In genomic region chr1:135631515-135631914, GRCm38 (mm10) we compare ENCODE assay signal across 8 mouse cellular contexts. TPM values are rescaled to one million over a fixed set of nuclear protein-coding genes. Genes with fewer than 3 reads are reported as not detected.
A peak's percentile ranks its signal among the peaks of the same experiment; 100 is the strongest.
DNase-seq lines count a peak whose midpoint lies in the region; TF ChIP-seq lines count a peak whose summit lies in the region.
"Had no signal": no experiment of that assay in that cellular context is flagged by ENCODE, and none has a peak within 500 bp of the region (broad histone marks: within the 10 kb centered on the region; RNA-seq: fewer than 3 reads in every experiment).

No protein-coding gene starts in this region.

- no peak for TF ChIP-seq EP300 in CH12.LX (IDR thresholded peaks at IDR 0.05; ENCODE audit: low read length)

- no peak for TF ChIP-seq POLR2A in CH12.LX (IDR thresholded peaks at IDR 0.05; ENCODE audit: low read depth, low read length)
- TF ChIP-seq POLR2A in liver, adult 2 months (IDR thresholded peaks at IDR 0.05; ENCODE audit: extremely low read depth, insufficient read depth, low read length): no peak

- peaks cover 13 to 15% of the 10 kb centered on the region in 2 experiments for H3K4me1 ChIP-seq in CH12.LX (ENCODE audit: control insufficient read depth in 1 of 2, insufficient read depth in 2 of 2)
- H3K4me1 ChIP-seq in liver, adult 2 months (ENCODE audit: control insufficient read depth, insufficient read depth, low read length): peaks cover 2% of the 10 kb centered on the region; the same call in 1 of the 2 replicates

- H3K4me3 ChIP-seq in CH12.LX (replicated peaks in 1 of 3; ENCODE audit: low read depth in 2 of 3, low read length in 2 of 3, poor library complexity in 1 of 3): no peak overlapping the region
- H3K4me3 ChIP-seq in liver, adult 2 months (ENCODE audit: insufficient read depth, low read depth, low read length): no peak overlapping the region
- H3K4me3 ChIP-seq: neural tube, embryonic 12.5 days had no signal

- 44% methylated on average over 8 of the region's 8 CpGs for WGBS in liver, adult 2 months

- no peaks in the 10 kb centered on the region for H3K36me3 ChIP-seq in CH12.LX (replicated peaks in 1 of 2; ENCODE audit: control insufficient read depth in 1 of 2, insufficient read depth in 1 of 2, low read length in 1 of 2)
- H3K36me3 ChIP-seq in liver, adult 2 months (ENCODE audit: control insufficient read depth, insufficient read depth, low read length): no peaks in the 10 kb centered on the region
- H3K36me3 ChIP-seq: neural tube, embryonic 12.5 days had no signal

- intact Hi-C loops in heart, postnatal 14 days (cut with DNase I): loop anchor here (5.0 kb wide), 2 partner anchors 36 to 39 kb away; no protein-coding TSS in a partner anchor

- no peak for TF ChIP-seq CTCF in CH12.LX (conservative IDR thresholded peaks at IDR 0.05 in 1 of 2, IDR thresholded peaks at IDR 0.05 in 1 of 2; ENCODE audit: low read depth in 2 of 2, low read length in 2 of 2)
- TF ChIP-seq CTCF in liver, adult 2 months (IDR thresholded peaks at IDR 0.05; ENCODE audit: low read depth, low read length): no peak

- in situ Hi-C loops in CH12.LX (cut with MboI; ENCODE audit: low pct_ligation_motif_present, low pct_unique_long_range_greater_than_20kb, low sequenced_read_pairs): no loop called here

- no peak overlapping the region for H3K4me2 ChIP-seq in CH12.LX (ENCODE audit: insufficient read depth, low read depth, poor library complexity, severe bottlenecking)
- H3K4me2 ChIP-seq: neural tube, embryonic 12.5 days had no signal

- no peak for TF ChIP-seq RAD21 in CH12.LX (IDR thresholded peaks at IDR 0.05; ENCODE audit: low read depth, low read length)

- H3K9ac ChIP-seq in CH12.LX (ENCODE audit: insufficient read depth, low read depth): no peak overlapping the region
- no peak overlapping the region for H3K9ac ChIP-seq in liver, adult 2 months (ENCODE audit: low read depth, low read length)
- H3K9ac ChIP-seq: neural tube, embryonic 12.5 days had no signal

- dilution Hi-C loops in CH12.LX (cut with MboI; ENCODE audit: extremely low pct_ligation_motif_present, extremely low pct_unique_long_range_greater_than_20kb, low sequenced_read_pairs): no loop called here

- peaks cover 4% of the 10 kb centered on the region for H3K9me3 ChIP-seq in CH12.LX (replicated peaks; ENCODE audit: low read length)
- H3K9me3 ChIP-seq: neural tube, embryonic 12.5 days had no signal

- H3K79me2 ChIP-seq in CH12.LX (replicated peaks; ENCODE audit: control insufficient read depth, extremely low read depth, insufficient read depth, poor library complexity, severe bottlenecking): no peaks in the 10 kb centered on the region
- no peaks in the 10 kb centered on the region for H3K79me2 ChIP-seq in liver, adult 2 months (ENCODE audit: control insufficient read depth, insufficient read depth, low read length)

- H3K27me3 ChIP-seq in CH12.LX (replicated peaks): peaks cover 26% of the 10 kb centered on the region
- H3K27me3 ChIP-seq in liver, adult 2 months (ENCODE audit: control insufficient read depth, insufficient read depth, low read length): no peaks in the 10 kb centered on the region
- H3K27me3 ChIP-seq: neural tube, embryonic 12.5 days had no signal

- DNase-seq in B cell, adult 2 months: peak; percentile 22 to 34
- DNase-seq in CH12.LX (ENCODE audit: extremely low read depth): no peak
- peak; percentile 41 for DNase-seq in embryo, embryonic 10.5 days (ENCODE audit: low spot score)
- DNase-seq in heart, postnatal 14 days: peak; percentile 89
- peak; percentile 59 for DNase-seq in liver, adult 2 months (ENCODE audit: extremely low read depth, low read depth, low spot score)
- peak; percentile 27 to 43 for DNase-seq in natural killer cell, adult 2 months (ENCODE audit: low spot score in 2 of 2)
- DNase-seq in thymus, postnatal 25 days: peak; percentile 41

- H3K27ac ChIP-seq in CH12.LX (ENCODE audit: insufficient read depth, low read depth): no peak overlapping the region
- peak overlapping the region; percentile 43 for H3K27ac ChIP-seq in liver, adult 2 months (replicated peaks; ENCODE audit: insufficient read depth, low read depth, low read length)
- H3K27ac ChIP-seq: neural tube, embryonic 12.5 days had no signal

TF ChIP-seq in CH12.LX, 34 proteins besides CTCF, POLR2A, EP300 and RAD21:
- 0 out of 2 replicates have a peak, but pooled peaks have one; percentile 28 for TF ChIP-seq ELF1 (IDR thresholded peaks at IDR 0.05; ENCODE audit: low read depth, low read length)
- TF ChIP-seq USF2 (conservative IDR thresholded peaks at IDR 0.05; ENCODE audit: low read depth, low read length): no peak
- TF ChIP-seq TCF12 (IDR thresholded peaks at IDR 0.05; ENCODE audit: low read depth, low read length): no peak
- TF ChIP-seq POLR2AphosphoS2 (IDR thresholded peaks at IDR 0.05; ENCODE audit: low read depth, low read length): no peak
- no peak for TF ChIP-seq RCOR1 (conservative IDR thresholded peaks at IDR 0.05; ENCODE audit: low read depth, low read length)
- TF ChIP-seq TBP (conservative IDR thresholded peaks at IDR 0.05; ENCODE audit: low read depth, low read length): no peak

RNA-seq across cellular contexts. Expression of gene Nav1, which starts 24.4 kb away (rescaled TPM):
- total RNA-seq in CH12.LX (2012; rRNA removed) (0.21 and 0.38 TPM in 2 replicates), CH12.LX (2014; rRNA removed) (0.03 TPM in 1 of 2 replicates, not detected in the other)
- polyA plus RNA-seq in CH12.LX (2012; ENCODE audit: insufficient read length, low read depth): 0.12 and 0.56 TPM in 2 replicates
- 10 to 100 TPM; 25.9 to 34.5 TPM for total RNA-seq in heart, postnatal 14 days (2021)
- 0.83 and 1.5 TPM in 2 replicates for total RNA-seq in liver, adult 2 months (2014; rRNA removed)
- polyA plus RNA-seq in liver, adult 2 months (2012; rRNA removed): 1.1 and 1.8 TPM in 2 replicates

Comparison
In these comparisons a context has a peak if more than half of its experiments do, and no peak if none do; other contexts are left out.
1. RNA of gene Nav1, which starts 24.4 kb away (total RNA-seq): 25.9 to 34.5 TPM in heart, postnatal 14 days; 0.83 to 1.5 TPM in liver, adult 2 months and 0.03 to 0.38 TPM in CH12.LX; every median in the first group is over 10 times any median in the second.